Mouse (Mus musculus): ENCODE measurements around the gene Inpp5a. TPM values are rescaled to one million over a fixed set of nuclear protein-coding genes. Genes with fewer than 3 reads are reported as not detected.

Inpp5a gene
- polyA plus RNA-seq, 1 experiment: 17.6 TPM

DNA sequence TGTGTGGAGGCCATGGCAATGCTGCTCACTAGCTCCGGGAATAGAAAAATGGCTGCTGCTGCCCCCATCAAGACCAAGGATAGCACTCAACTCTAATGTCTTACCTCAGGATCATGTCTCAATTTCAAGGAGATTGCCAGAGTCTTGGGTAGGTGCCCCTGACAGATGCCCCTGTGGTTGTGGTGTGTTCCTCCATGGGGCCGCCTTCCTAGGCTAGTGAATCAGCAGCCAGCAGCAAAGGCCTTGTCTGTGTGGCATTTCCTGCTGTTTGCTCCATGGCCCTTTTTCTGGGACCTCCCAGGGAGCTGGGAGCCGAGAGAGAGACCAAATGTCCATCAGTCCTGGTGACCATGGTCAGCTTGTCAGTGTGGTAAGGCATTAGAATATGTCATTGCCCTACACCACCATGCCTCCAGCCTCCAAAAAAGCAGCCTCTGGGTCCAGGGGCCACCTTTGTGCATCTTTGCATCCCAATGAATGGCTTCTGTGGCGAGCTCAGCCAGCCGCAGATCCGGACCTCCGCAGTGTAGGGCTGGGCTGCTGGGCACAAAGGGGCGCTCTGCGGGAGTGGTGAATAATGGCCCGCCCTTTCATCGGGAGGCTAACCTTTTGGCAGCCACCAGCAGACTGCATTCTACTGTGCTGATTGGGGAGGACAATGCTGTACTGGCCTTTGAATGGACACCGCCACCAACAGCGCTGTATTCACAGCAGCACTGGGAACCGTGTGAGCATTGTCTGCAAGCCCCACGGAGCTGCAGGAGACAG, 139.6 kb downstream of the Inpp5a start:
- no peak for TF ChIP-seq POLR2A (IDR thresholded peaks at IDR 0.05; ENCODE audit: borderline replicate concordance, extremely low read depth, insufficient read depth, insufficient read length, poor library complexity, severe bottlenecking)
- TF ChIP-seq CTCF (IDR thresholded peaks at IDR 0.05; ENCODE audit: borderline replicate concordance, extremely low read depth, insufficient read depth, insufficient read length): no peak
- peak; percentile 89 for DNase-seq (ENCODE audit: low read depth)

DNA sequence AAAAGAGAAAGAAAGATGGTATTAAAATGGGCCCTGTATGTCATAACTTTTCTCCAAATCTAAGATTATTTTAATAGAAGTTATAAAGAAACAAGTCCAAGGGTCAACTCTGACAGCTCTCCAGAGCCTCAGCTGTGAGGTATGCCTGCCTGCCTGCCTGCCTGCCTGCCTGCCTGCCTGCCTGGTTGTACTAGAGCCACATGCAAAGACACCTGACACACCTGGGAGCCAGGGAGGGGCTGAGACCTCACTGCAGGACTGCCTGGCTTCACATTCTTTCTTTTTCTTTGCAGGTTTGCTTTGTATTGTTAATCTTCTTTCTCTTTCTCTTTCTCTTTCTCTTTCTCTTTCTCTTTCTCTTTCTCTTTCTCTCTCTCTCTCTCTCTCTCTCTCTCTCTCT, 140.3 kb downstream of the Inpp5a start:
- TF ChIP-seq POLR2A (IDR thresholded peaks at IDR 0.05; ENCODE audit: borderline replicate concordance, extremely low read depth, insufficient read depth, insufficient read length, poor library complexity, severe bottlenecking) (no peak), CTCF (IDR thresholded peaks at IDR 0.05; ENCODE audit: borderline replicate concordance, extremely low read depth, insufficient read depth, insufficient read length) (no peak)
- DNase-seq (ENCODE audit: low read depth): no peak

DNA sequence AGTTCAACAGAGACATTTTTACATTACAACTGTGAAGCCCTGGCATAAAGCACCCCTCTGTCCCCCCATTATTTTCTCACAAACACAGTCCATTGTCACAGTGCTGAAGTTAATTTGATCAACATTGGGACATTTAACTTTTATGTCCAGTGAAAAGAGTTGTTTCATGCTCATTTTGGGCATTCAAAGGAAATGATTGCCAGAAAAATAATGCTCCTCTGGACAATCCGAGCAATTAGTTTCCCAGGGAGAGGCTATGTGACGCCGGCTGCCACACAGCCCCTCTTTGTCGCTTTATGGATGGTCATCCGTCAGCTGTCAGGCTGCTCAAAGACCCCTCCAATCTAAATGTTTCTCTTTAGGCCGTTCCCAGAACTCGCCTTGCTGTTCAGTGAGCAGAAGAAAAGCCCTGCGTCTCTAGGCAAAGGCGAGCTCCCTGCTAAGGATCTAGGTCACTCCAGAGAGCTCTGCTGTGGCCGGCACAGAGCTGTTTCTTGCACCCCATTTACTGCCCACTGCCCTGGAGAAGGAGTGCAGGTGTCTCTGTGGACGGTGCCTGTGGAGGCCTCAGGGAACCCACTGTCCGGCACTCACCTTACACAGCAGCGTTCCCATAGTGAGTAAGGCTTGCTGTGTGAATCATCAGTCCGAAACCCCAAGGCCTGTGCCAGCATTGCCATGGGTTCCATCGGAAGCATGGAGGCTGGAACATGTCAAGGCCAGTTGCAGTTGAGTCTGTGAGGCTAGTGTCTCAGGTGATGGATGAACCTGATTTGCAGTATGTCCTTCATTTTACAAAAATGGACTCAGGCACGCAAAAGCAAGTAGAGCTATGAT, 141.9 kb downstream of the Inpp5a start:
- no peak for TF ChIP-seq POLR2A (IDR thresholded peaks at IDR 0.05; ENCODE audit: borderline replicate concordance, extremely low read depth, insufficient read depth, insufficient read length, poor library complexity, severe bottlenecking)
- TF ChIP-seq CTCF (IDR thresholded peaks at IDR 0.05; ENCODE audit: borderline replicate concordance, extremely low read depth, insufficient read depth, insufficient read length): no peak
- DNase-seq (ENCODE audit: low read depth): peak; percentile 89

DNA sequence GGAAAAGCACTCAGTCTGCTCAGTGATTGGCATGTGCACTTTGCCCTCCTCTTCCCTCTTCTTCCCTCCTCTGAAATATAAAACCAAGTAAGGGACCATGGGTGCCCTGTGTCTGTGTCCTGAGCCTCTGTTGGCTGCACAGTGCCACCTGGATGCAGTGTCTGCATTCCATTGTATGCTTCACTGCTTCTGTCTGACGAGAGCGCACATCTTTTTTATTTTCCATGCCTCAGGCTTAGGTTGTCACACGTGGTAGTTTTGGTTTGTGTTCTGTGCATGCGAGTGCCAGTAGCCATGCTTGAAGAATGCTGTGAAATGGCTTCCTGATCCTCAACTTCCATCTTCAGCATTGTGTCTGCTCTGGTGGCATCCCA, 142.5 kb downstream of the Inpp5a start:
- TF ChIP-seq POLR2A (IDR thresholded peaks at IDR 0.05; ENCODE audit: borderline replicate concordance, extremely low read depth, insufficient read depth, insufficient read length, poor library complexity, severe bottlenecking) (no peak), CTCF (IDR thresholded peaks at IDR 0.05; ENCODE audit: borderline replicate concordance, extremely low read depth, insufficient read depth, insufficient read length) (no peak)
- no peak for DNase-seq (ENCODE audit: low read depth)

DNA sequence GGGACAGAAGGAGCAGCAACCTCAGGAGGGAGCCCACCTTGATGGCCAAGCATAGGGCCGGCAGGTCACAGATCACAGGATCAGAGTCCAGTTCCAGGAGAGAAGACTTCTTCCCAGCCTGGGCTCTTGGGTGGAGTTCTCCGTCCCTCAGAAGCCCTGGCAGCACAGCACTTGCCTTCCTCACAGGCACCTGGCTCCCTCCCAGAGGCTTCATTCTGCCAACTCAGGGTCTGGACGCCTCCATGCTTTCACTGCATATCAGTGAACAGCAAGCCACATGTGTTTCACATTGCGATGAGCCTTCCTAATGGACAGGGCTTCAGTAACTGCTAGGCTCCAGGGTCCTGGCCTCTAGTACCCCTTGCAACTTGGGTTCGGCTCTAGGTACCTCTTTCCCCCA, 147.4 kb downstream of the Inpp5a start:
- no peak for DNase-seq (ENCODE audit: low read depth)
- TF ChIP-seq POLR2A (IDR thresholded peaks at IDR 0.05; ENCODE audit: borderline replicate concordance, extremely low read depth, insufficient read depth, insufficient read length, poor library complexity, severe bottlenecking) (no peak), CTCF (IDR thresholded peaks at IDR 0.05; ENCODE audit: borderline replicate concordance, extremely low read depth, insufficient read depth, insufficient read length) (no peak)

DNA sequence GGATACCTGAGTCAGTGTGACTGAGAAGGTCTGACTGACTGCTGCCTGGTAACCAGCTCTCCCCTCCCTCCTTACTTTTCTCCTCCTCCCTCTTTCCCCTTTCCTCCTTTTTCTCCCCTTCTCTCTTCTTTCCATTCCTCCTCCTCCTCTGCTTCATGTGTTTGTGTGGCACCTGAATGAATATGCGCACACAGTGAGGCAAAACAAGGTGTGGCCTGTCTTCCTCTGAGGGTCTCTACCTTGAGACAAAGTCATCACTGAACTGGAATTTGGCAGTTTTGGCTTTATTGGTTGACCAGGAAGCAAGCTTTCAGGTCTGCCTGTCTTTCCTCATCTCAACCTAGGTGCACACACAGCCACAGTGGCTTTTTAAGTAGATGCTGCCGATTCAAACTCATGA, 147.9 kb downstream of the Inpp5a start:
- TF ChIP-seq CTCF (IDR thresholded peaks at IDR 0.05; ENCODE audit: borderline replicate concordance, extremely low read depth, insufficient read depth, insufficient read length) (no peak), POLR2A (IDR thresholded peaks at IDR 0.05; ENCODE audit: borderline replicate concordance, extremely low read depth, insufficient read depth, insufficient read length, poor library complexity, severe bottlenecking) (no peak)
- no peak for DNase-seq (ENCODE audit: low read depth)

DNA sequence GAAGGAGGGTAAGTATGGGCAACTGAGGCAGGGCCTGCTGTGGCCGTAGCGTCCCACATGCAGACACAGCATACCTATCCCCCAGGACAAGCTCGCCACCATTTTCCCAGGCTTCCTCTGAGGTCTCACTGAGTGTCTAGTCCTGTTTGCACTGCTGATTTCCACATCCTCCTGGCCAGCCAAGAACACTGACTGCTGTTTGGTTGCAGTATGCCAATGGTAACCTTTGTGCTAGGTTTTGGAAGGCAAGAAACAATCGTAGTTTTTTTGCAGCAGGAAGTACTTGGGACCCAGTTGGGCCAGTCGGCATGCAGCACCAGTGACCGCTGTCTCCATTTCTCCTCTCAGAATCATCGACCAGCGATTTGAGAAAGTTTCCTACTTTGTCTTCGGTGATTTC, 148.9 kb downstream of the Inpp5a start:
- TF ChIP-seq CTCF (IDR thresholded peaks at IDR 0.05; ENCODE audit: borderline replicate concordance, extremely low read depth, insufficient read depth, insufficient read length) (no peak), POLR2A (IDR thresholded peaks at IDR 0.05; ENCODE audit: borderline replicate concordance, extremely low read depth, insufficient read depth, insufficient read length, poor library complexity, severe bottlenecking) (no peak)
- no peak for DNase-seq (ENCODE audit: low read depth)

DNA sequence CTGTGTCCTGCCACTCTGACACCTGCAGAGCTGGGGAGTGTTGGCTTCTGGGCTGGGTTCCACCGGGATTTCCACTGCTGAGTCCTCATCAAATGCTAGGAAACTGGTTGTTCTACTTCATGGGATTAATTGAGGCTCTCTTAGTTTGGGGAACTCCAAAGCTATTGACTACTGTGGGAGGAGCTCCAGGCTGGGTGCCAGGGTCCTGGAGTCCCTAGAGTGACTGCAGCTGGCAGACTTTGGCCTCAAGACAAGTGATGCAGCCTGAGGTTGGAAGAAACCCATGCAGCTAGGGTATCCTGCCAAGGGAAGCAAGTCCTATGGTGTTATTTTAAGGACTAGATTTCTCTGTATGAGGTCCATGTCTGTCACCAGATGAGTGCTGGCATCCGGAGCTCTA, 149.6 kb downstream of the Inpp5a start:
- no peak for TF ChIP-seq POLR2A (IDR thresholded peaks at IDR 0.05; ENCODE audit: borderline replicate concordance, extremely low read depth, insufficient read depth, insufficient read length, poor library complexity, severe bottlenecking)
- DNase-seq (ENCODE audit: low read depth): peak; percentile 49

DNA sequence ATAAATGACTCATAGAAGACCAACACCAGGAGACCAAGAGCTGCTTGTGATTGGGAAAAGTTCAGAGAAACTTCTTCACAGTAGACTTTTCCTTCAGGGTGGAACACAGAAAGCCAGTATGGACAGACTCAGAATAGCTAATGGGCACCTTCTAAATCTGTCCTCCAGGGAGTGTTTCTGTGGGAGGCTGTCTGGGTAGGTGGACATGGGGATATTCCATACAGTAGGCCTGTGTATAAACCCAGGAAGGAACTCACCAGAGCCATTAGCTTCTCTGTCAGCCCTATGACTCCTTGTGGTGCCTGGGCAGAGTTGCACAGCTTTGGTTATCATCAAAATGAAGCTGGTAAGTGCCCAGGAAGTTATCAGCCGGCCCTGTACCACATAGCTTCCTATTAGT, 151.7 kb downstream of the Inpp5a start:
- no peak for DNase-seq (ENCODE audit: low read depth)
- TF ChIP-seq CTCF (IDR thresholded peaks at IDR 0.05; ENCODE audit: borderline replicate concordance, extremely low read depth, insufficient read depth, insufficient read length) (no peak), POLR2A (IDR thresholded peaks at IDR 0.05; ENCODE audit: borderline replicate concordance, extremely low read depth, insufficient read depth, insufficient read length, poor library complexity, severe bottlenecking) (no peak)

DNA sequence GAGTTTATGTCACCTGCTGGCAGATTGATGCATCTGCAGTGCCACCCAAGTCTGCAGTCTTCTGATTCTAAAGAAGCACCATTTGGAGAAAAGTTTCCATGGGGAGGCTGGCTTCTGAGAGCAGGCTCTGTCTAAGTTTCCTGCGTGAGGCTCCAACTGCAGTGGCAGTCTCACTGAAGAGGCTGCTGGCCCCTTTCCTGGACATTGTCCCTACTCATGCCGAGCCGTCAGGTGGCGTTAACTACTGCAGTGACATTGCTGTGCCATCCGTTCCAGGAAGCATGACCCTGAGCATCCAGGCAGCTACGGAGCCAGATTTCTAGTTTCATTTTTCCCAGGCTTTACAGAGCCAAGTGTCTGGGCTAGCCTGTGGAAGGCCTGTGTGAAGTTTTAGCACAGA, 152.5 kb downstream of the Inpp5a start:
- DNase-seq (ENCODE audit: low read depth): no peak
- peak; percentile 30; the same call in 1 of the 2 replicates for TF ChIP-seq CTCF (IDR thresholded peaks at IDR 0.05; ENCODE audit: borderline replicate concordance, extremely low read depth, insufficient read depth, insufficient read length)
- TF ChIP-seq POLR2A (IDR thresholded peaks at IDR 0.05; ENCODE audit: borderline replicate concordance, extremely low read depth, insufficient read depth, insufficient read length, poor library complexity, severe bottlenecking): no peak

DNA sequence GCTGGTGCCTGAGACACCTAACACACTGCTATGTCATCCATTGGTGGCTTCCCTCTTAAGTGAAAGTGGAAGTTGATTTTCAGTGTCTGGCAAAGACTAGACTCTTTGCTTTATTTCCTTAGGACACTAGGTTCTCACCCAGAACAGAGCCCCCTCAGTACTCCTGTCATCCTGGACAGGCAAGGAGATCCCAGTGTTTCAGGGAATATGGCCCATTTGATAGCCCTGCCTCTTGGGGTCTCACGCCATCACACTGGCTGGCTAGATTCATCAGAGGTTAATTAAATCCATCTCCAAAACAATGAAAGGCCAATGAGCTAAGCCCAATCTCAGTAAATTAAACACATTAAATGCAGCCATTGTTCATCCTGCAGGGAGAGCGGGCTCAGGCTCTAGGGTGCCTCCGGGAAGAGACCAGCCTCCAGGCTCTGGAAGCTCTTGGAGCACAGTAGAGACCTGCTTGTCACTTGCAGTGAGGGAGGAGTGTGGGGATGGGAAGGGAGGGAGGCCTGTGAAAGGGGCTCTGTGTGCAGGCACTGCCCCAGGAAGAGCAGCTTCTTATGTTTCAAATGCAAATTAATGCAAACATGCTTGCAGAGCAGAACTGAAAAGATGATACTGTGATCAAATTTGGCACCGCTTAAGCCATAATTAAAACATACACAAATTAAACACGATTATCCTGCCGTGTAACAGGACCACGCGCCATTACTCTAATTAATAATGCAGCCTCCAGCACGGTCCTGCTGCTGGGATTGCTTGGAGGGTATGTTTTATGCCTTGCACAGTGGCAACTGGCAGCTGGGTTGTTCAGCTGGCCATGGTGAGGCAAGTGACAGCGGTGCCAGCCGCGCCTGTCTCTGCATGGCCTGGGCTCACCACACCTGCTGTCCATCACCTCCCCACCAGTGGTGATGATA, 156.1 kb downstream of the Inpp5a start:
- TF ChIP-seq POLR2A (IDR thresholded peaks at IDR 0.05; ENCODE audit: borderline replicate concordance, extremely low read depth, insufficient read depth, insufficient read length, poor library complexity, severe bottlenecking) (no peak), CTCF (IDR thresholded peaks at IDR 0.05; ENCODE audit: borderline replicate concordance, extremely low read depth, insufficient read depth, insufficient read length) (no peak)
- DNase-seq (ENCODE audit: low read depth): peak; percentile 96

All from brain, embryonic 14.5 days (tissue).